Mouse (Mus musculus): ENCODE measurements around the gene Tbx19.

- TF ChIP-seq CTCF (IDR thresholded peaks at IDR 0.05; ENCODE audit: control insufficient read depth, insufficient read depth, insufficient read length) (no peak), MYOG (IDR thresholded peaks at IDR 0.05; ENCODE audit: control insufficient read depth, extremely low read depth, insufficient read length) (no peak), USF1 (IDR thresholded peaks at IDR 0.05; ENCODE audit: low read depth) (no peak), MYOD1 (IDR thresholded peaks at IDR 0.05; ENCODE audit: control insufficient read depth, insufficient read length, low read depth) (no peak), FOSL1 (IDR thresholded peaks at IDR 0.05; ENCODE audit: insufficient read depth, low read length, poor library complexity, severe bottlenecking) (no peak)
These were observed 43.0 kb upstream of the Tbx19 start for GRCm38 (mm10) chr1:165203488-165204035.

All from C2C12 (cell line).